Mouse (Mus musculus): Measurements from ENCODE around the gene Slc9a7. TPM values are rescaled to one million over a fixed set of nuclear protein-coding genes. Genes with fewer than 3 reads are reported as not detected.

Slc9a7 gene
- total RNA-seq (2023) = 10 to 100 TPM; 13.3 to 14.6 TPM

GRCm38 (mm10) chrX:20291282-20292039 is at the start of gene Slc9a7:
TSS of gene Slc9a7 (minus strand) at chrX:20291807.

GRCm38 (mm10) chrX:20059381-20059971 is 232.1 kb downstream of the Slc9a7 start, which contains the start of gene Chst7:
TSS of gene Chst7 (plus strand) at chrX:20059560.

Other genes with a start within 250 kb of the Slc9a7 start
- not detected for gene Chst7, start 232.2 kb downstream of the Slc9a7 start, total RNA-seq (2023)
- 10 to 100 TPM; 13.2 to 15.0 TPM for gene Rp2, start 72.7 kb upstream of the Slc9a7 start, total RNA-seq (2023)
- gene Jade3, start 133.9 kb upstream of the Slc9a7 start, total RNA-seq (2023) = 1 to 10 TPM; 6.1 to 7.6 TPM